Mouse (Mus musculus) kidney, postnatal 25 days (tissue): ENCODE data around the gene Nme9.

Experiments
- DNase-seq, 2 experiments: peaks; one replicate each; pipeline ENCODE4 v3.0.0; 2021; ENCODE audit warnings: mixed read lengths in 2 of 2

Nme9 gene

DNA sequence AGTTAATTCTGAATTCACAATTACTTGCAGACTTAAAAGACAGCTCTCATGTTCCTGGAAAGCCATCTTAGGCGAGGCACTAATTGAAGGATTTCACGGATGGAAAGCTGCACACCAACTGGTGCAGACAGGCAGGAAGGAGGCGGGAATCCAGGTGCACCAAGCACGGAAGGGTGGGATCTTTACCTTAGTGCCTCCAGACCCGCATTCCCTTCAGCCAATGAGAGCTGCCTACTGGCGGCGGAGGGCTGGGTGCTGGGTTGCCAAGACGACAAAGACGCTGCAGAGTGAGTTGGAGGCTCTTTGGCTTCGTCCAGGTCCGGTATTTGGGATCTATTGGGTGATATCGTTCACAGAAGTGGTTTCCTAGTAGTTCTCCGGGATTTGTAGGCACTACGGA is at the start of gene Nme9:
Nme9 (plus strand) TSS at position 315 of the 400 bp plus-strand sequence.
- peak; percentile 10 to 60 for DNase-seq

DNA sequence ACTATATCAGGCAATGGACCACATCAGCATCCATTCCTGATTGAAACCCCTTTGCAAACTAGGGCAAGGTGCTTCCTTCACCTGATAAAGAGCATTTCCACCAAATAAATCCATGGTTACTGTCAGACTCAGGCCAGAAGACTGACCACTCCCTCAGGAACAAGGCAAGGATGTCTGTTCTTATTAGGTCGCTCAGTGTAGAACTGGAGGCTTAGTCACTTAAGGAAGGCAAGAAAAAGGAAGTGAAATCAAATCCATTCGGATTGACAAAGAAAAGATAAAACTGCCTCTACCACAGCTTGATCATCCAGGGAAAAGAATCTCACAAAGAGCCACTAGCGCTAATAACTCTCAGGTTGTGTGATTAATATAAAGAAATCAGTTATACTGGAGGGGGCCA is 42.0 kb upstream of the Nme9 start:
- DNase-seq, result no peak

DNA sequence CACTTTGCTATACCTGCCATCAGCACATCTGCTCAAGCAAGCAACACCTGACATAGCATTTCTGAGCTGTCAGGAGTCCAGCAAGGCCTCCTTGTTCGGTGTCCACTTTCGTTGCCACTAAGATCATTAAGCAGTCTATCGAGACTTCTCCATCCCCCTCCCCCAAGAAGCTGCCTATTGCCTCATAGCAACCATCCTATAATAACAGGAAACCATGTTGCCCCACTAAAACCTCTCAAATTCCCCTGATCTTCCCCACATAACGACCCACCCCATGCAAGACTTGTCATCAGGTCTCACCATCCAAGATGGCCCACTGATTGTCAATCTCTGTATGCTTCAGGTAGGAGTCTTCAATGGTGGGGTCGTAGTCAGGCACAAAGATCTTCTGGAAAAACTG is 40.2 kb upstream of the Nme9 start:
- peak in 1 of 2 experiments; percentile 2 for DNase-seq

DNA sequence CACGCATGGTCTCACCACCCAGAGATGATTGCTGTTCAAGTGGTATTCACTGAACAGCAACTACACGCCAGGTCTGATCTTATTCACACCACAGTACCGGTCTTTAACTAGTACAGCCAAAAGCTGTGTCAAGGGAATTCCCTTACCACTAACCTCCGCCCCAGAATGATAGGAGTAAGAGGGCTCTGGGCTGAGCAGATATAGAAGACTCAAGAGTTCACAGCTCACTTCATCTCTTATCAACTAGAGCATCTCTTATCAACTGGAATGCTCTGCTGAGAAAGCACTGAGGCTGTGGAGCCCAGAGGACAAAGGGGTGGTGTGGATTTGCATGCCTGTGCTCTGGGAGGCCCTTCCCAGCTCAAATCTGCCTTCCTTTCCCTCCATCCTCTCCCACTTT is 39.5 kb upstream of the Nme9 start:
- DNase-seq, result peak in 1 of 2 experiments; percentile 1

DNA sequence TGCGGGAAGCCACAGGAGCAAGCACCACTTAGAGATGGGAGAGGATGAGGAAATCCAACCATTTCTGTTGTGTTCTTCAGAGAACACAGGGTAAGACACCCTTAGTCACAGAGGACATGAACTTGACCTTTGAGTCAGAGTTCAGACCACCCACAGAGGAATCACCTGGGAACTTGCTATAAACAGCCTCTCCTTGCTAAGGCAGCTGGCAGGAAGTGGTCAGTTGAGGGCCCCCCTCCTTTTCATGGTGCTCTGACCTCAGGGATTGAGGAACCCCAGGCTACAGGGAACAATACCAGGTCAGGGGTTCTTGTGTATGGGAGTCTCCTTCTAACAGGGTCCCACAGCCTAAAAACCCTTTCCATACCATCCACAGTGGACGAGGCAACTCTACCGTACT is 34.5 kb upstream of the Nme9 start:
- DNase-seq, result peak in 1 of 2 experiments; percentile 22

DNA sequence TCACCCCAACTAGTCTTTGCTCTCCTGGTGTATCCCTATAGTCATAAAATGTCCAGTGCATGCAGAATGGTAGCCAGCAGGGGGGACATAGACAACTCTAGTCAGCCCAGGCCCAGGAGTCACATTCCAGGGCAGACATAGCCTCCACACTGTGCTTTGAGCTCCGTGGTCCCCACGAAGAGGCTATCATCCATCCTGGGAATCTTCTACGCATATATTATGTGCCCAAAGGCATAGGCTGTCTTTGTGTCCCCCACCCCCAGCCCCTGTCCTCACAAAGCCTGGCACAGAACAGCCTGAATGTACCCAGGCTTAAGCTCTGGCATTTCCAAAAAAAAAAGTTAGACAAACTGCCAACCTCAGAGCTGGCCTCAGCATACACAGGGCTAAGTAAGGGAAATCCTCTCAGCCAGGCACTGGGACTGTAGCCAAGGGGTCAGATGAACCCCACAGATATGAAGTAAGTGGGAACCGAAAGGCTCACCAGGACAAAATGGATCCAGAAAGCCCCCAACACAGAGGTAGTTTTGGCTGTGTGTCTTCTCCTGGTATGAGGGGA is 33.9 kb upstream of the Nme9 start:
- DNase-seq, result peak; percentile 42 to 46

DNA sequence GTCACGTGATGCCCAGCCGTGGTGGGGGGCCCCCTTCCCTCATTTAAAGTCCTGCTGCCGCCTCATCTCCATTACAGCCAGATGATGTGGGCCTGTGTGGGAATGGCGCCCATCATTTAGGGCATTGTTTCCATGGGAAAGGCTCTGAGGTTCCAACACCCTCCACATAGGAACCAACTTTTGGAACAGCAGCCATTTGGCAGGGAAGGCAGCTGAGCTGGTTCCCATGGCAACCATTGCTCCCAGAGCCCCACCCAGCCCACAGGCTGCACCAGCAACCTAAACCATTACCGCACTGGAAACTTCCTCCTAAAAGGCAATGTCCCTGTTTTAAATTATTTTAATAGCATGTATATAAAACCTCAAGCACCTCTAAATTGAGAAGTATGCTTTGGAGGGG is 32.9 kb upstream of the Nme9 start:
- peak in 1 of 2 experiments; percentile 41 for DNase-seq

DNA sequence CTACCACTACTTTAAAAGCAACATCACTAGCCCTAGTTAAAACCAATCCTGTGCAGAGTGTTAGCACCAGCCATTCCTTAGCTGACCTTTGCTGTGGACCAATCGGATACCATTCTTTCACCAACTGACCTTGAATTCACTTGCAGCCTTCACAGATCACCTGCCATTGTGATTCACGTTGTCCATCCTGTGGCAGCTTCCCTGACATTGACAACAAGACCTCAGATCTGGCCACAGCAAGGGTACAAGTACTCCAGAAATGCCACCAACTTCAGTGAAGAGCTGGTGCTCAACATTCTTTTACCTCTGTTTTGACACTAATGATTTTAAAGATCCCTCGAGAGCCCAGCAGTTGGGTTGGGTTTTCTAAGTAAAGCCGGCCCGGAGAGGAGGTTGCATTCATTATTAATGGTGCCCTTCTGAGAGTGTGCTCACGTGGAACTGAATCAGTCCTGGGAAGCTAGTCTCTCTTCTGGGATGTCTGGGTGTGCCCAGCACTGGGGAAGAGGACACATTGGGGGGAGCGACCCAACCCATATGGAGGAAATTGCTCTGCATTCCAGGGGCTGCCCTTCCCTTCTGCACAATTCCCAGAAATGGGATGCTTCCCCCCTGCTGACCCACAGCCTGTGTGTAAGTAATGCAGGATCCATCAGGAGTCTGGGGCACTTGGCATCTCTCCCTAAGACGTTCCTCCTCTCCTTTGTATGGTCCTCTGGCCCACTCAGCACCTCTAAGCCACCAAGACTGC is 31.1 kb upstream of the Nme9 start:
- DNase-seq, result peak in 1 of 2 experiments; percentile 31

DNA sequence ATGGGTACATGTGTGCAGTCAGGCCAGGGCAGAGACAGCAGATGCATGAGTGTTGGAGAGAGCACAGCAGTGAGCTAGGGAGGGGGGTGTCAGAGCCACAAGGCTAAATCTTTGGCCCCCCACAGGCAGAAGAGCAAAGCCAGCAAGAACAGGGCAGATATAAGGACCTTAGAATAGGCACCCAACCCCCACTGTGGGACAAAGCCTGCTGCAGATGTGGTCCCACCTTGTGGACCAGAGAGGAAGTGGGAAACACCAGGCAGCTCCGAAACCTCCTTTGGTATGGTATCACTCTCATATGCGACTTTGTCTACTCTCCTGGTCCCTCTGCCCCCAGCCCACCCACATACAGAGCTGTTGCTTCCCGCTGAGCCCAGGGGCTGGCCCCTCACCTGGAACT is 29.4 kb upstream of the Nme9 start:
- DNase-seq, result peak in 1 of 2 experiments; percentile 8

DNA sequence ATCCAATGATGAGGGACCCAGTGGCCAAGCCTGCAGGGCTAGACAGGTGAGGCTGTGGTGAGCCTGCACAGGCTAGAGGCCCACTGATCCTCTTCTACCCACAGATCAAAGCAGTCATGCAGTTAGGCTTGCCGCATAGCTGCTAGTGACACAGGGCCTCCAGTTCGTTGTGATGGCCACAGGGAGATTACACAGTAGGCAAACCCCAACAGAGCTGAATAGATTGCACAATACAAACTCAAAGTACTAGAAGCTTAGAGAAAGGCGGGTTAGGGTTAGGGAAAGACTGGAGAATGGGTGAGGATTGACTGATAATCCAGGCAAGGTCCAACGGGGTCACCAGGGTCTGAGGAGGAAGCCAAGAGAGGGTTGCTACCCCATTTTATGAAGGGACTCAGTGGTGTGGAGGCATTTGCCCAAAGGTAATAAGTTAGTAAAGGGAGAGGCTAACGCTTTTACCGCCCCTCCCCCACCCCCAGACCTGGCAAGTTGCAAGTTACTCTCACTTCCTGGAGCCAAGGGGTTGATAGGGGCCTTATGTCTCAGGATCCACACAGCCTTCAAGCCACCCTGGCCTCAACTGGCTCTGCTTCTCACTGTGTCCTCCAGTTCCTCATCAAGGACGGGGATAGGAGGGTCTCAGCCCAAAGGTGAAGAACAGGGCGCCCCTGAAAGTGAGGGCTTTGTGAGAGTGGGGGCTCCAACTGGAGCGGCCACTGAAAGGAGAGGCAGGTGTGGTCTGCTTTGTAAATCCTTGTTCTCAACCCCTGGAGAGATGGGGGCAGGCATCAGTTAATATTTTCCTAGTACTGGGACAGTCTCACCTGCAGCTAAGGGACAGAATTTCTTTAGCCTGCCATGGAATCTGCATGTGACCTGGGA is 27.3 kb upstream of the Nme9 start:
- no peak for DNase-seq

DNA sequence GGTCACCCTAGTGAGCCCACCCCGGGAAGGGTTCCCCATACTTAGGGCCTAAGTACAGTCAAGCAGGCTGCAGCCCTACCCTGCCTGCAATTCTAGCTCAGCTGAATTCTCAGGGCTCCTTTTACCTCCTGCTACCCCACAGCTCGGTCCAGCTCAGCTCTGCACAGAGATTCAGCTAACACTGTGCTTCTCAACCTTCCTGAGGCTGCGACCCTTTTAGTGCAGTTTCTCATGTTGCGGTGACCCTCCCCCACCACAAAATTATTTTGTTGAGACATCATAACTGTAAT is 26.8 kb upstream of the Nme9 start:
- no peak for DNase-seq

DNA sequence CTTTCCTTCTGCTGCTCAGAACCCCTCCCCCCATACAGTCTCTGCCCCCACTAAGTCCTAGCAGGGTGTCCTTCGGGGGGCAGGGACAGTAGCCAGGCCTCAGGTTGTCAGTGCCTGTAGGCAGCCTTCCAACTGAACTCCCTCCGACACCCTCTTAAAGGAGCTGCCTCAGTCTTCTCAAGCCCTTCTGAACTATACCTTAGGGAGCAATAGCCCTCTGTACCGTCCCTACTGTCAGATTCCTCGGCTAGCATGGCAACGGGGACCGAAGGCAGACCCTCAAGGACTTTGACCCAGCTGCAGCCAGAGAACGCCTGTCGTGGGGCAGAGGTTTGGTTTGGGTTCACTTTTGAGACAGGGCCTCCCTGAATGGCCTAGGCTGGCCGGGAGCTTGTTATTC is 26.0 kb upstream of the Nme9 start:
- no peak for DNase-seq

DNA sequence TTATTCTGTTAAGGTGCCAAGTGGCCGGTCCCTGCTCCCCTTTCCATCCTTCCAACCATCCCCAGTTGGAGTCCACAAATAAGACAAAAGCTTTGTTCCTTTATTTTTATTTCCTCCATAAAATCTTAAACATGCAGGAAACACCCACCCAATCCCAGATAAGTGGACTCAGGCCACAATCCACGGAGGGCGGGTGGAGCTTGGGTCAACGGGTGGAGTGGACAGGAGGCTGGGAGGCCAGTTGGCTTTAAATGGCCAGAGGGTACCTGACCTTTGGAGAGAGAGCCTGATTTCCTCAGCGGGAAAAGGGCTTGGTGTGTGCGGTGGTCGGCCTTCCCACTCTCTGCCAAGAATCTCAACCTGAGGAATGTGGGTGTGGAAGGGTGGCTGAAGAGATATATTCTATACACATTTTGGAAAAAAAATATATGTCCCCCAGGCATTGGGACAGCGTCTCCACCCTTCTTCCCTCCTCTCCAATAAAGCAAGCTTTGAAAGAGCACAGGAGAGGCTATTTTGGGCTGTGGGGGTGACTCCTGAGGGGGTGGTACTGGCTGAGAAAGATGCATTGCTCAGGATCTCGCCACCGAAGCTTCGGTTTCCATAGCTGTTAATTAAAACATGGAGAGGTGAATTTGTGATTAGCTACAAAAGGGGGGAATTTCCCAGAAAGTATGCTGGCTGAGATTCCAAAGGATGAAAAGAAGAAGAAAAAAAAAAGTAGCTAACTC is 22.5 kb upstream of the Nme9 start:
- DNase-seq, result no peak

DNA sequence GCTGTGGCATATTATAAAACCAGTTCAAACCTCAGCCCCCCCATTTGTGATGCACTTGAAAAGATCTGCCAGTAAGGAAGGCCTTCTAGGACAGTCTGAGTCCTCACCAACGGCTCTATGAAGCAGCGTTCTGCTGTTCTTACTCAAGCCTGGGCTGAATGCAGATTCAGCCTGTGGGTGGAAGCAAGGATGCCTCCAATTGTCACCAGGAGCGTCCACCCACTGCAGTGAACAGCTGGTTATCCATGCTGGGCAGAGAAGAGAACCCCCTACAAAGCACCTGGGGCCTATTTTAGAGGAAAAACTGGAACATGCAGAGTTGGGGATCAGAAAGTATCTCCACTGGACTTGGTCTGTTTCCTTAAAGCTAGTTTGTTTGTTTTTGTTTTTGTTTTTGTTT is 21.4 kb upstream of the Nme9 start:
- DNase-seq, result no peak

DNA sequence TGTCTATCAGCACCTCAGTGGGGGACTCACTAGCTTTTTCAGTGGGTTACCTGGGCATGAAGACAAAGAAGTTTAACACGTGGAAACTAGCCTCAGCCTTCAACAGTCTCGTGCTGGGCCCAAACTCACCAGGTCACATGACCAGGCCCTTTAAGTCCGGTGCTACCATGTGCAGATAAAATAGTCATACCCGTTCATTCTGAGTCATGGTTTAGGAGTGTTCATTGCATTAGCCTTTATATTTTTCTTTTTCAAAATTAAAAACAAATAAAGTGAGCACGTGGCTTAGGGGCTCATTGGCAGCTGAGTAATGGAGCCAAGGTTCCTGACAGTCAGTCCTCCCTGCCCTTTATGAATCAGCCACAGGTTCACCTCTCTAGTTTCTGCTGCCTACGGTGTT is 20.5 kb upstream of the Nme9 start:
- no peak for DNase-seq

DNA sequence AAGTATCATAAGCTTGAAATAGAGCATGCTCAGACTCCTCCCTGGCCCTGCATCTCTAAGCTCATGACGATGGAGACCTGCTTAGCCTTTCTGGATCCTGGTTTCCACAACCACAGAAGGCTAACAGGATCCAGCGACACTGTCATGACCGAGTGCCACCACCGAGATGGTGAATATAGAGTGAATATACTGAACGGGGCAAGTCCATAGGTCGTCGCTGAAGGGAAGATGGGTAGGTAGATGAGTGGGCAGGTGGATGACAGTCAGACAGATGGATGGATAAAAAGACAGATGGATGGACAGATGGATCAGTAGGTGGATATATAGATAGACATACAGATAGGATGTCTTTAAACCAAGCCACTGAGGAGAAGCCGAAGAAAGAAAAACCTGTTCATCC is 19.9 kb upstream of the Nme9 start:
- no peak for DNase-seq

DNA sequence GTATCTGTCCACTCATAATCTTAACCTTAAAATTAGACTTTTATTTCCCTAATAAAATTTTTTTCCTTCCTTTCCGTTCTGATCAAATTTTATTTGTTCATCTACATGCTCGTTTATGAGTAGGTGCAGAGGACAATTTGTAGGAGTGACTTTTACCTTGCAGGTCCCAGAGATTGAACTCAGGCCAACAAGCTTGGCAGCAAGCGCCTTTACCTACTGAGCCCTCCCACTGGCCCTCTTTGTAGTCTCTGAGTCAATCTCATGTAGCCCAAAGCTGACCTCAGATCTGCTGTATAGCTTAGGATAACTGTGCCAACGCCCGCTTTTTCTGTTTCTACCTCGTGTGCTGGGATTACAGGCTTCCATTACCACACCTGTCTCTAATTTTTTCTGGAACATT is 19.3 kb upstream of the Nme9 start:
- no peak for DNase-seq

DNA sequence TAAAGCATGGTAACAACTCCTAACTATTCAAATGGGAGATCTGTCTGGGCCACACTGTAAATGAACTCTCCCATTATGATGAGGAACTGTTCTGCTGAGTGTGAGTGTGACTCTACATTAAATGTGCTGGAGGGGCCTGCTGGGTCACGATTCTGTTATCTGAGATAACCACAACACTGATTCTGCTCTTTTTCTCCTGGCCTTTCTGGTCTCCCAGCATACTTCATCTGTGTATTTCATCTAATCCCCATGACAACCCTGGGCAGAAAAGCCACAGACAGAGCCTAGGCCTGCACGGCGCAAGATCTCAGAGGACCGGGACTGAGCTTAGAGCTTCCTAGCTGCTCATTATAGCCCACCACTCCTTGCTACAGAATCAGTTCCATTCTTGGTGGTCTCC is 18.8 kb upstream of the Nme9 start:
- no peak for DNase-seq

DNA sequence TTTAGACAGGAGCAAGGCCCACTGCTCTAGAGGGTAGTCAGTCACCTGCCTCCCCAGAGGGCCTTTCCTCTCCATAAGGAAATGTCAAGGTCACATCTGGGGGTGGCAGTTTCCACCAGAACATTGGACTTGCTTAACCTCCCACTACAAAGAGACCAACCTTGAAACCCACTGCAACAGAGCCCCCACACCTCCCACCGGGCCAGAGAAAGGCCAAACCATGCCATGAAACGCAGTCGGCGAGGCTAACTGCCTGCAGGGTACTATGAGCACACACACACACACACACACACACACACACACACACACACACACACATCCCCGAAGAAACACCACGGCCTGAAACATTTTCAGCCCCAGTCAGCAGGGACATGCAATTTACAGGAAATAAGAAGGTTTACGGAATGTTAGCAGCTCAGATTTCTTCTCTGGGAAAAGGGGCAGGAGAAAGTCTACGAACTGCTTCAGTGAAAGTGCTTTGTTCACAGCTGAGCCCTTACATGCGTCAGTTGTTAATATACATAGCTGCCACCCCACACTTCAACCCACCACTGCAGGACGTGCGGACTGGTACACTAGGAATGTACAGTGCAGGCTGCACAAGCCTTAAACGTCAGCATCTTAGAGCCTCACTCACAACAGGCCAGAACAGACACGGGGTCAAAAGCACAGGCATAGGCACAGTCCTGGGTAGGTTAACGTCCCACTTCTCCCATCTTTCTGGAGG is 16.2 kb upstream of the Nme9 start:
- DNase-seq, result peak; percentile 13 to 47

DNA sequence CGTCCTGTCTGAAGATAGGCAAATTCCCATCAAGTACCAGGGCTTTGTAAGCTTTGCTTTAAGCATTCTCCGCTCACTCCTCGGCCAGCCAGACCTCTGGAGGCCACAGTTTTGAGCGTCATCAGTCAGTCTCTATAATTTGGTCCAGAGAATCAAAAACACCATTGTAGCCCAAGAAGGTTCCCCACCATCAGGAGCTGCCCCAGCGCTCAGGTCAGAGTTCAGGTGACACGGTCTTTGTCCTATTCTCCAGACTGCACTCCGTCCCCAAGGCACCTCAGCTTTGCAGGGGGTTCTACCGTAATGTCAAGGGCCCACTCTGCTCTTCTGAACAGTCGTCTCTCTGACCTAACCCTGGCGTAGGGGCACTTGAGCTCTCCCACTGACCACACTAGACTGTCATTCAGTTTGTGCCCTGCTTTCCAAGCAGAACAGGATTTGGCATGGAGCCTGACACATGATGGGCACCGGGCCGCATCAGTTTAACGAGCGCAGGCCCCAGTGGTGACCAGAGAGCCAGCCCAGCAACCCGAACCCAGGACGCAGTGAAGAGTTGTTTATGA is 15.6 kb upstream of the Nme9 start:
- peak; percentile 67 to 73 for DNase-seq

DNA sequence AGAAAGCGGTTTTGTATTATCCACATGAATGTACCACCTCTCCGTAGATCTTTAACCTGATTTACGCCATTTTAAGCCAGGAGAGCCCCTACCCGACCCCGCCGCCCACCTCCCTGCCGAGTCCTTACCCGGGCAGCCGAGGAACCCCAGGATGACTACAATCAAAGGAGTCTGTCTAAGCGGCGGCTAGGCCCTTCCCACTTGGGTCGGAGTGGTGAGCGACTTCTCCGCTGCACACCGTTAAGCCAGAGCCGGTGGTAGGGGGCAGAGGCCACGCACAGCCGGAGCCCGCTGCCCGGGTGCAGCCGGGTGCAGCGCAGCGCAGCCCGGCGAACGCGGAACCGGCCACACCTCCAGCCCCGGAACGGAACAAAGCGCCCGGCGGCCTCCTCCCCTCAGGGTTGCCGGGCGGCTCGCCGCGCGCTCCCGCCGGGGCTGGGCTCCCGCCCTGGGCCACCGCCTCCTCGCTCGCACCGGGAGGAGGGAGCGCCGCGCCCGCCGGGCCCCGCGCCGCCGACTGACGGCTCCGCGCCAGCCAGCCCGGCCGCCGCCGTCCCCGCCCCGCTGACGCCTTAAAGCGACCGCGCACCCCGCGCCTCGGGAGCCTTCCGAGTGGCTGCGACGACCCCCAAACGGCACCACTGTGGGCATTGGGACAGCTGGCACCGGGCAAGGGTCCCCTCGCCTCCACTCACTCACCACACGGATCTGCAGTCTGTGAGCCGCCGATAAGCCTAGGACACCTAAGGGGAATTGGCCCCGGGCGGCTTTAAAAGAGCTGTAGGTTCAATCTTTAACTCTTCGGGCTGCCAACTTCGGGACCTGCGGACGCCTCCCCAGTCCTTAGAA is 14.9 kb upstream of the Nme9 start:
- peak; percentile 72 to 91 for DNase-seq
